Mouse (Mus musculus) midbrain, embryonic 16.5 days (tissue): ENCODE results near the gene Zhx3. TPM values are rescaled to one million over a fixed set of nuclear protein-coding genes. Genes with fewer than 3 reads are reported as not detected.

Experiments
- ATAC-seq: fragments of 200-750 bp; cut with Nextera tagmentation; 2 replicates; pipeline ENCODE4 v1.8.0; 2017; ENCODE audit warnings: moderate TSS enrichment
- H3K27ac ChIP-seq: fragments of 300-500 bp; sonication (generic); 2 replicates; pipeline ENCODE4 v1.5.1; 2014; ENCODE audit warnings: mild to moderate bottlenecking, low read length, mixed read lengths
- H3K27me3 ChIP-seq: fragments of 300-500 bp; sonication (generic); 2 replicates; pipeline ENCODE4 v1.6.1; 2014; ENCODE audit warnings: low read depth, low read length, mixed read lengths; ENCODE audit not compliant: control insufficient read depth, insufficient read depth
- H3K36me3 ChIP-seq: fragments of 300-500 bp; sonication (generic); 2 replicates; pipeline ENCODE4 v1.6.1; 2014; ENCODE audit warnings: mild to moderate bottlenecking, low read length, moderate library complexity, mixed read lengths; ENCODE audit not compliant: control insufficient read depth, insufficient read depth
- H3K4me1 ChIP-seq: fragments of 300-500 bp; sonication (generic); 2 replicates; pipeline ENCODE4 v1.6.1; 2014; ENCODE audit warnings: mild to moderate bottlenecking, low read length, mixed read lengths; ENCODE audit not compliant: control insufficient read depth, insufficient read depth
- H3K4me2 ChIP-seq: fragments of 300-500 bp; sonication (generic); 2 replicates; pipeline ENCODE4 v1.6.1; 2014; ENCODE audit warnings: mild to moderate bottlenecking, low read length, mixed read lengths
- H3K4me3 ChIP-seq: fragments of 300-500 bp; sonication (generic); 2 replicates; pipeline ENCODE4 v1.5.1; 2014; ENCODE audit warnings: low read depth, mild to moderate bottlenecking, low read length, moderate library complexity, mixed read lengths
- H3K9ac ChIP-seq: fragments of 300-500 bp; sonication (generic); 2 replicates; pipeline ENCODE4 v1.6.1; 2014; ENCODE audit warnings: low read depth, low read length, mixed read lengths
- H3K9me3 ChIP-seq: fragments of 300-500 bp; sonication (generic); replicated peaks from 2 replicates; pipeline ENCODE4 v1.6.1; 2014; ENCODE audit warnings: mild to moderate bottlenecking, low read length, mixed read lengths; ENCODE audit not compliant: control insufficient read depth, poor library complexity, severe bottlenecking
- WGBS: fragments of 180-500 bp; shearing (Covaris S2); extraction: QIAGEN DNeasy Blood & Tissue Kit; methylation state at CpG from one replicate; pipeline ENCODE4 v1.1.7; 2014; 5-methylcytosine and 5-hydroxymethylcytosine counted together
- polyA plus RNA-seq: library from polyadenylated mRNA; unstranded; fragments of >200 nt; fragmentation: Nextera tagmentation; extraction: Ambion mirVana; gene quantifications from 2 replicates; pipeline ENCODE4 v1.2.1, GENCODE M21; 2015

Zhx3 gene
- polyA plus RNA-seq, 1 experiment from 2014 or later, result 21.1 TPM

DNA sequence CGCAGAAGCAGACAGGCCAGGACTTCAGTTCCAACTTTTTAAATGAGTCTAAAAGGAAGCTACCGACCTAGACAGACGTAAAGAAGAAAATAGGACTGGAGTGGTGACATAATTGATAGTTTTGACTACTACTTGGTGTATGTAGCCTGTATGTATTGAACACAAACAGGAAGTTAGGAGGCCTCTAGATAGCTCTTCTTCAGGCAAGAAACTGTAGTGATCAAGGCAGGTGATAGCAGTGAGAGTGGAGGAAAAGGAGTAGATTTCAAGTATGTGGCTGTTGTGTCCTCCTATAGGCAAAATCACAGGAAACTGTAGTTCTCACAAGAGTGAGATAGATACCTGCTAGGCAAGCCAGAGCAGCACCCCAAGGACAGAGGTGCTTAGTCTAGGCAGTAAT lies 165.1 kb downstream of the Zhx3 start:
- 80% methylated on average over 3 of the region's 3 CpGs for WGBS
- Histone ChIP-seq H3K27ac (no peak overlapping the region), H3K4me2 (no peak overlapping the region), H3K4me1 (no peaks in the 10 kb centered on the region), H3K9me3 (no peaks in the 10 kb centered on the region), H3K27me3 (no peaks in the 10 kb centered on the region), H3K9ac (no peak overlapping the region), H3K36me3 (peaks cover 9% of the 10 kb centered on the region; the same call in 1 of the 2 replicates), H3K4me3 (no peak overlapping the region)
- no peak for ATAC-seq

DNA sequence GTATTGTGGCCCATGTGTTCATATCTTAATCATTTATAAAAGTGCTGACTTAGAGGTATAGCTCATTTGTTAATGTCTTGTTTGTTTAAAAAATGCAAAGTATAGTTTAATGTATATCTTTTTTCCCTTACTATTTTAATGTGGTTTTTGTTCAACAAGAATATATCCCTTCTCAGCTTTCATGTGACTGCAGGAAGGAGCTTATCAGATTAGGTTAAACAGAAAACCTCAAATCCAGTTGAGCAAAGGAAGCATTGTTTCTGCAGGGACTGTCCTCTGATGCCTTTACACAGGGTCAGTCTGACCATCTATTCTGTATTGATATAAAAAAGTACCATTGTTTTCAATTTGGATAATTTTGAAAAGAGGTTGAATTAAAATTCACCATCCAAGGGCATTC lies 170.0 kb downstream of the Zhx3 start:
- no peak for ATAC-seq
- no peaks in the 10 kb centered on the region for H3K27me3 ChIP-seq
- no peaks in the 10 kb centered on the region for H3K4me1 ChIP-seq
- no peak overlapping the region for H3K4me3 ChIP-seq
- no peaks in the 10 kb centered on the region for H3K9me3 ChIP-seq
- no peak overlapping the region for H3K4me2 ChIP-seq
- H3K27ac ChIP-seq, result no peak overlapping the region
- no peak overlapping the region for H3K9ac ChIP-seq
- H3K36me3 ChIP-seq, result peaks cover 10% of the 10 kb centered on the region

DNA sequence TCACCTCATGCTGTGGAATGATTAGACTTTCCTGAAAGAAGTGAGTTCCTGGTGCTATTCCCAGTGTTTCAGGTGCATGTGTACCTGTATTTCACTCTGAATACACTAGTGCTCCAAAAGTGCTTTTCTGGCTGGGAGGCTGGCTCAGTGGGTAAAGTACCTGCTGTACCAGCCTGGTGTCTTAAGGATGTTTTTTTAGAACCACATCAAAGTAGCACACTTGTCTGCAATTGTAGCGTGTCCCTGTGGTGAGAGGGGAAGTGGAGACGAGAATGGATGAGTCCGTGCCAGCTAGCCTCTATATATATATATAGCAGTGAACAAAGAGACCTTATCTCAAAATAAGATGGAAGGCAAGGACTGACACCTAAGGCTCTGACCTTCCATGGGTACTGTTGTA lies 171.2 kb downstream of the Zhx3 start:
- ATAC-seq, result no peak
- no peaks in the 10 kb centered on the region for H3K27me3 ChIP-seq
- no peak overlapping the region for H3K4me3 ChIP-seq
- H3K4me2 ChIP-seq, result no peak overlapping the region
- H3K9me3 ChIP-seq, result no peaks in the 10 kb centered on the region
- H3K36me3 ChIP-seq, result peaks cover 11% of the 10 kb centered on the region
- H3K27ac ChIP-seq, result no peak overlapping the region
- no peak overlapping the region for H3K9ac ChIP-seq
- WGBS, result 86% methylated on average over 3 of the region's 3 CpGs
- no peaks in the 10 kb centered on the region for H3K4me1 ChIP-seq

DNA sequence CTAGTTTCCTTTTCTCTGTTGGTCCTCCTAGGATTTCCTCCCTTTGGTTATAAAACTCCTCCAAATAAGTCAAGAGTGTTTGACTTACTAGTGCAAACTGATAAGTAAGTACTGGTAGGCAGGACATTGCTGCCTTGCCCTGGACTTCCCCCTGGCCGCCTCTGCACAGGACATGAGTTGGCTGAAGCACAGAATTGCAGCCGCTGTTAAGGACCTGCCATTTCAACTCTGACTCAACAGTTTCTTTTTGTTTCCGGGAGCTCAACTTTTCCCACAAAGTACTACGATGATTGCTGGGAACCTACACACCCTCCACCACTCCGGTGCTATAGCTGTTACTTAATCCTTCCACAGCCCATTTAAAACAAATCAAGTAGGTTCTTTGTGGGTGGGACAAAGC lies 172.5 kb downstream of the Zhx3 start:
- Histone ChIP-seq H3K4me1 (no peaks in the 10 kb centered on the region), H3K36me3 (peaks cover 12% of the 10 kb centered on the region), H3K9me3 (no peaks in the 10 kb centered on the region), H3K4me2 (no peak overlapping the region), H3K27ac (no peak overlapping the region), H3K4me3 (no peak overlapping the region), H3K9ac (no peak overlapping the region), H3K27me3 (no peaks in the 10 kb centered on the region)
- ATAC-seq, result no peak
- 75% methylated on average over 5 of the region's 5 CpGs for WGBS

Other genes starting within 250 kb of the Zhx3 start
- gene Top1, start 227.1 kb downstream of the Zhx3 start, polyA plus RNA-seq, result 68.7 and 76.8 TPM in 2 replicates
- 52.1 and 57.3 TPM in 2 replicates for gene Plcg1, start 141.7 kb downstream of the Zhx3 start, polyA plus RNA-seq
- 0.33 and 0.45 TPM in 2 replicates for gene Lpin3, start 7.7 kb upstream of the Zhx3 start, polyA plus RNA-seq
- gene Emilin3, start 39.3 kb upstream of the Zhx3 start, polyA plus RNA-seq, result 0.58 and 0.65 TPM in 2 replicates
- gene Chd6, start 236.1 kb upstream of the Zhx3 start, polyA plus RNA-seq, result 30.8 and 36.9 TPM in 2 replicates